Mouse (Mus musculus): ENCODE measurements around the gene Purb. TPM values are rescaled to one million over a fixed set of nuclear protein-coding genes. Genes with fewer than 3 reads are reported as not detected.

Gene Purb
- polyA plus RNA-seq, 1 experiment from 2014 or later: 17.9 TPM

GRCm38 (mm10) chr11:6504689-6505088 is 29.0 kb upstream of the Purb start:
- Histone ChIP-seq H3K9ac (no peak overlapping the region), H3K4me1 (no peaks in the 10 kb centered on the region), H3K4me3 (replicated peaks) (no peak overlapping the region), H3K27me3 (no peaks in the 10 kb centered on the region), H3K4me2 (no peak overlapping the region), H3K27ac (no peak overlapping the region), H3K9me3 (no peaks in the 10 kb centered on the region), H3K36me3 (replicated peaks) (no peaks in the 10 kb centered on the region)
- ATAC-seq (ENCODE audit: low FRiP score): no peak
- WGBS: 82% methylated on average over 6 of the region's 6 CpGs

GRCm38 (mm10) chr11:6504226-6504625 is 28.5 kb upstream of the Purb start:
- Histone ChIP-seq H3K27me3 (no peaks in the 10 kb centered on the region), H3K4me1 (no peaks in the 10 kb centered on the region), H3K27ac (no peak overlapping the region), H3K4me2 (no peak overlapping the region), H3K36me3 (replicated peaks) (no peaks in the 10 kb centered on the region), H3K4me3 (replicated peaks) (no peak overlapping the region), H3K9ac (no peak overlapping the region), H3K9me3 (no peaks in the 10 kb centered on the region)
- WGBS: 82% methylated on average over 3 of the region's 3 CpGs
- no peak for ATAC-seq (ENCODE audit: low FRiP score)

- no peak for ATAC-seq (ENCODE audit: low FRiP score)
- Histone ChIP-seq H3K9ac (no peak overlapping the region), H3K27ac (no peak overlapping the region), H3K27me3 (no peaks in the 10 kb centered on the region), H3K9me3 (no peaks in the 10 kb centered on the region), H3K36me3 (replicated peaks) (no peaks in the 10 kb centered on the region), H3K4me2 (no peak overlapping the region), H3K4me1 (no peaks in the 10 kb centered on the region), H3K4me3 (replicated peaks) (no peak overlapping the region)
- 99% methylated on average over 2 of the region's 2 CpGs for WGBS
Measured at GRCm38 (mm10) chr11:6502506-6502905, 26.8 kb upstream of the Purb start.

GRCm38 (mm10) chr11:6497311-6497948 is 21.7 kb upstream of the Purb start:
- no peaks in the 10 kb centered on the region for H3K4me1 ChIP-seq
- H3K27ac ChIP-seq: no peak overlapping the region
- no peak for ATAC-seq (ENCODE audit: low FRiP score)
- no peaks in the 10 kb centered on the region for H3K36me3 ChIP-seq (replicated peaks)
- H3K27me3 ChIP-seq: no peaks in the 10 kb centered on the region
- 83% methylated on average over 12 of the region's 12 CpGs for WGBS
- H3K4me3 ChIP-seq (replicated peaks): no peak overlapping the region
- H3K9ac ChIP-seq: no peak overlapping the region
- H3K9me3 ChIP-seq: no peaks in the 10 kb centered on the region
- H3K4me2 ChIP-seq: no peak overlapping the region

GRCm38 (mm10) chr11:6489691-6490503 is 14.2 kb upstream of the Purb start:
- H3K4me1 ChIP-seq: no peaks in the 10 kb centered on the region
- no peaks in the 10 kb centered on the region for H3K36me3 ChIP-seq (replicated peaks)
- no peak overlapping the region for H3K9ac ChIP-seq
- no peaks in the 10 kb centered on the region for H3K9me3 ChIP-seq
- no peak overlapping the region for H3K27ac ChIP-seq
- WGBS: 63% methylated on average over 6 of the region's 6 CpGs
- no peak overlapping the region for H3K4me2 ChIP-seq
- H3K4me3 ChIP-seq (replicated peaks): no peak overlapping the region
- no peak for ATAC-seq (ENCODE audit: low FRiP score)
- H3K27me3 ChIP-seq: no peaks in the 10 kb centered on the region

- Histone ChIP-seq H3K4me1 (peaks cover 2% of the 10 kb centered on the region; the same call in 1 of the 2 replicates), H3K9me3 (no peaks in the 10 kb centered on the region), H3K4me2 (no peak overlapping the region), H3K36me3 (replicated peaks) (no peaks in the 10 kb centered on the region), H3K9ac (no peak overlapping the region), H3K4me3 (replicated peaks) (no peak overlapping the region), H3K27ac (no peak overlapping the region), H3K27me3 (no peaks in the 10 kb centered on the region)
- 86% methylated on average over 7 of the region's 7 CpGs for WGBS
- no peak for ATAC-seq (ENCODE audit: low FRiP score)
Measured at GRCm38 (mm10) chr11:6489257-6489656, 13.5 kb upstream of the Purb start.

- Histone ChIP-seq H3K4me2 (no peak overlapping the region), H3K36me3 (replicated peaks) (no peaks in the 10 kb centered on the region), H3K4me1 (peaks cover 2% of the 10 kb centered on the region; the same call in 1 of the 2 replicates), H3K9ac (no peak overlapping the region), H3K27me3 (no peaks in the 10 kb centered on the region), H3K9me3 (no peaks in the 10 kb centered on the region), H3K27ac (no peak overlapping the region), H3K4me3 (replicated peaks) (no peak overlapping the region)
- ATAC-seq (ENCODE audit: low FRiP score): no peak
- WGBS: 94% methylated on average over 5 of the region's 5 CpGs
Measured at GRCm38 (mm10) chr11:6488041-6488684, 12.4 kb upstream of the Purb start.

GRCm38 (mm10) chr11:6487496-6487895 is 11.8 kb upstream of the Purb start:
- H3K9me3 ChIP-seq: no peaks in the 10 kb centered on the region
- H3K4me1 ChIP-seq: peaks cover 2% of the 10 kb centered on the region; the same call in 1 of the 2 replicates
- no peak for ATAC-seq (ENCODE audit: low FRiP score)
- H3K9ac ChIP-seq: no peak overlapping the region
- 67% methylated on average over 7 of the region's 7 CpGs for WGBS
- no peak overlapping the region for H3K4me2 ChIP-seq
- H3K36me3 ChIP-seq (replicated peaks): no peaks in the 10 kb centered on the region
- H3K4me3 ChIP-seq (replicated peaks): no peak overlapping the region
- H3K27me3 ChIP-seq: no peaks in the 10 kb centered on the region
- no peak overlapping the region for H3K27ac ChIP-seq

- Histone ChIP-seq H3K27ac (no peak overlapping the region), H3K9me3 (no peaks in the 10 kb centered on the region), H3K9ac (no peak overlapping the region), H3K27me3 (no peaks in the 10 kb centered on the region), H3K4me2 (no peak overlapping the region), H3K36me3 (replicated peaks) (no peaks in the 10 kb centered on the region), H3K4me1 (peaks cover 2% of the 10 kb centered on the region; the same call in 1 of the 2 replicates), H3K4me3 (replicated peaks) (no peak overlapping the region)
- no peak for ATAC-seq (ENCODE audit: low FRiP score)
- 73% methylated on average over 6 of the region's 6 CpGs for WGBS
Measured at GRCm38 (mm10) chr11:6486916-6487315, 11.2 kb upstream of the Purb start.

- no peaks in the 10 kb centered on the region for H3K27me3 ChIP-seq
- H3K27ac ChIP-seq: no peak overlapping the region
- H3K4me3 ChIP-seq (replicated peaks): no peak overlapping the region
- H3K9me3 ChIP-seq: no peaks in the 10 kb centered on the region
- peaks cover 2% of the 10 kb centered on the region; the same call in 1 of the 2 replicates for H3K4me1 ChIP-seq
- H3K36me3 ChIP-seq (replicated peaks): no peaks in the 10 kb centered on the region
- ATAC-seq (ENCODE audit: low FRiP score): no peak
- H3K4me2 ChIP-seq: no peak overlapping the region
- H3K9ac ChIP-seq: no peak overlapping the region
- 51% methylated on average over 3 of the region's 3 CpGs for WGBS
Measured at GRCm38 (mm10) chr11:6484244-6484959, 8.7 kb upstream of the Purb start.

GRCm38 (mm10) chr11:6483103-6483502 is 7.4 kb upstream of the Purb start:
- H3K27me3 ChIP-seq: no peaks in the 10 kb centered on the region
- H3K4me1 ChIP-seq: peaks cover 2% of the 10 kb centered on the region; the same call in 1 of the 2 replicates
- no peak overlapping the region for H3K4me2 ChIP-seq
- H3K4me3 ChIP-seq (replicated peaks): no peak overlapping the region
- no peaks in the 10 kb centered on the region for H3K9me3 ChIP-seq
- no peak for ATAC-seq (ENCODE audit: low FRiP score)
- 91% methylated on average over 2 of the region's 2 CpGs for WGBS
- H3K9ac ChIP-seq: no peak overlapping the region
- no peak overlapping the region for H3K27ac ChIP-seq
- no peaks in the 10 kb centered on the region for H3K36me3 ChIP-seq (replicated peaks)

- no peaks in the 10 kb centered on the region for H3K36me3 ChIP-seq (replicated peaks)
- H3K27ac ChIP-seq: no peak overlapping the region
- peaks cover 2% of the 10 kb centered on the region; the same call in 1 of the 2 replicates for H3K4me1 ChIP-seq
- 77% methylated on average over 6 of the region's 6 CpGs for whole genome bisulfite sequencing
- ATAC-seq (ENCODE audit: low FRiP score): no peak
- no peak overlapping the region for H3K9ac ChIP-seq
- H3K27me3 ChIP-seq: no peaks in the 10 kb centered on the region
- H3K4me2 ChIP-seq: no peak overlapping the region
- H3K4me3 ChIP-seq (replicated peaks): no peak overlapping the region
- H3K9me3 ChIP-seq: no peaks in the 10 kb centered on the region
Measured at GRCm38 (mm10) chr11:6481669-6482185, 6.0 kb upstream of the Purb start.

All from forebrain, embryonic 12.5 days (tissue).